Mouse (Mus musculus) granulocyte monocyte progenitor cell, adult 5-6 weeks (primary cell): ENCODE measurements around the gene Eras. TPM values are rescaled to one million over a fixed set of nuclear protein-coding genes. Genes with fewer than 3 reads are reported as not detected.
"Not testable (repeated sequence)": the region's sequence is repeated elsewhere in the genome, so short reads cannot be mapped to it uniquely, and the experiment has no call there.

Source experiments
- ATAC-seq: replicated peaks from 2 replicates; pipeline ENCODE4 v1.8.0; 2016; ENCODE audit warnings: mild to moderate bottlenecking, moderate TSS enrichment, inconsistent platforms; ENCODE audit not compliant: poor library complexity, severe bottlenecking
- total RNA-seq, 2 experiments: library from RNA; stranded (forward) in 1 of 2; stranded (reverse) in 1 of 2; fragments of 200-712, 200-1000 nt in 1 of 2; fragments of >200 nt in 1 of 2; fragmentation: Nextera tagmentation in 1 of 2; gene quantifications; 2 replicates each; pipeline ENCODE4 v1.2.3; 2014 to 2017

The Eras gene
- total RNA-seq, 2 experiments from 2014 or later = not detected

GRCm38 (mm10) chrX:7917960-7918359 lies 10.4 kb downstream of the Eras start:
- ATAC-seq = not testable (repeated sequence)

GRCm38 (mm10) chrX:7915669-7916068 lies 12.7 kb downstream of the Eras start:
- peak; percentile 69 for ATAC-seq

GRCm38 (mm10) chrX:7910473-7910872 lies 17.9 kb downstream of the Eras start:
- ATAC-seq = no peak

- not testable (repeated sequence) for ATAC-seq
These were observed 19.2 kb downstream of the Eras start, which contains the start of gene Gm10490 for GRCm38 (mm10) chrX:7909242-7909641. Gene Gm10490, plus strand, starts transcription at chrX:7909542.

- no peak for ATAC-seq
These were observed 20.7 kb downstream of the Eras start, which contains the start of gene Gm10491 for GRCm38 (mm10) chrX:7907735-7908134. Gene Gm10491, minus strand, starts transcription at chrX:7907835.

- no peak for ATAC-seq
These were observed 24.0 kb downstream of the Eras start for GRCm38 (mm10) chrX:7904441-7904840.

- peak; percentile 93 for ATAC-seq
These were observed 29.2 kb downstream of the Eras start, which contains the start of the genes Pqbp1 and Timm17b for GRCm38 (mm10) chrX:7898880-7899874. Gene Pqbp1, minus strand, starts transcription at chrX:7899269. Gene Timm17b, plus strand, starts transcription at chrX:7899357.

- no peak for ATAC-seq
These were observed 30.2 kb downstream of the Eras start for GRCm38 (mm10) chrX:7898211-7898610.

- ATAC-seq = peak; percentile 82
These were observed 44.4 kb downstream of the Eras start, which contains the start of gene Slc35a2 for GRCm38 (mm10) chrX:7883841-7884567. Gene Slc35a2, plus strand, starts transcription at chrX:7884028.

- ATAC-seq = peak; percentile 65
These were observed 48.6 kb downstream of the Eras start for GRCm38 (mm10) chrX:7879819-7880218.

GRCm38 (mm10) chrX:7878495-7878894 lies 49.9 kb downstream of the Eras start:
- ATAC-seq = 0 out of 2 replicates have a peak, but pooled peaks have one; percentile 9

- ATAC-seq = peak; percentile 89
These were observed 50.4 kb downstream of the Eras start, which contains the start of gene Pim2 for GRCm38 (mm10) chrX:7878007-7878419. Gene Pim2, plus strand, starts transcription at chrX:7878262.

Other genes with a start within 250 kb of the Eras start
- gene Magix, start 247.4 kb downstream of the Eras start, total RNA-seq (2014; fragmentation: Nextera tagmentation) = not detected in 2 replicates
- gene Magix, start 247.4 kb downstream of the Eras start, total RNA-seq (2017) = 0.17 TPM in 1 of 2 replicates, not detected in the other
- gene Gpkow, start 231.5 kb downstream of the Eras start, total RNA-seq (2014; fragmentation: Nextera tagmentation) = 18.9 and 21.2 TPM in 2 replicates
- 30.4 and 32.7 TPM in 2 replicates for gene Gpkow, start 231.5 kb downstream of the Eras start, total RNA-seq (2017)
- gene Wdr45, start 214.3 kb downstream of the Eras start, total RNA-seq (2014; fragmentation: Nextera tagmentation) = 24.1 and 31.2 TPM in 2 replicates
- 22.5 and 27.6 TPM in 2 replicates for gene Wdr45, start 214.3 kb downstream of the Eras start, total RNA-seq (2017)
- gene Gm45208, start 206.4 kb downstream of the Eras start, total RNA-seq (2014; fragmentation: Nextera tagmentation) = not detected in 2 replicates
- gene Gm45208, start 206.4 kb downstream of the Eras start, total RNA-seq (2017) = not detected in 2 replicates
- gene Praf2, start 200.2 kb downstream of the Eras start, total RNA-seq (2014; fragmentation: Nextera tagmentation) = 4.3 and 16.1 TPM in 2 replicates
- gene Praf2, start 200.2 kb downstream of the Eras start, total RNA-seq (2017) = 2.8 and 6.2 TPM in 2 replicates
- not detected in 2 replicates for gene Ccdc120, start 177.7 kb downstream of the Eras start, total RNA-seq (2014; fragmentation: Nextera tagmentation)
- 0.04 and 0.21 TPM in 2 replicates for gene Ccdc120, start 177.7 kb downstream of the Eras start, total RNA-seq (2017)
- 17.4 and 27.8 TPM in 2 replicates for gene Tfe3, start 166.0 kb downstream of the Eras start, total RNA-seq (2014; fragmentation: Nextera tagmentation)
- gene Tfe3, start 166.0 kb downstream of the Eras start, total RNA-seq (2017) = 5.7 and 7.2 TPM in 2 replicates
- 43.6 and 52.5 TPM in 2 replicates for gene Gripap1, start 138.8 kb downstream of the Eras start, total RNA-seq (2014; fragmentation: Nextera tagmentation)
- gene Gripap1, start 138.8 kb downstream of the Eras start, total RNA-seq (2017) = 59.7 and 78.0 TPM in 2 replicates
- gene Kcnd1, start 106.3 kb downstream of the Eras start, total RNA-seq (2014; fragmentation: Nextera tagmentation) = 0.32 and 2.5 TPM in 2 replicates
- 0.31 TPM in 1 of 2 replicates, not detected in the other for gene Kcnd1, start 106.3 kb downstream of the Eras start, total RNA-seq (2017)
- 44.0 and 47.5 TPM in 2 replicates for gene Otud5, start 87.2 kb downstream of the Eras start, total RNA-seq (2014; fragmentation: Nextera tagmentation)
- 56.4 and 57.4 TPM in 2 replicates for gene Otud5, start 87.2 kb downstream of the Eras start, total RNA-seq (2017)
- 6.3 and 7.1 TPM in 2 replicates for gene Pim2, start 50.3 kb downstream of the Eras start, total RNA-seq (2014; fragmentation: Nextera tagmentation)
- 0.78 and 1.5 TPM in 2 replicates for gene Pim2, start 50.3 kb downstream of the Eras start, total RNA-seq (2017)
- gene Slc35a2, start 44.6 kb downstream of the Eras start, total RNA-seq (2014; fragmentation: Nextera tagmentation) = 18.7 and 35.6 TPM in 2 replicates
- gene Slc35a2, start 44.6 kb downstream of the Eras start, total RNA-seq (2017) = 14.6 and 19.6 TPM in 2 replicates
- 53.9 and 80.4 TPM in 2 replicates for gene Pqbp1, start 29.3 kb downstream of the Eras start, total RNA-seq (2014; fragmentation: Nextera tagmentation)
- 130 and 144 TPM in 2 replicates for gene Pqbp1, start 29.3 kb downstream of the Eras start, total RNA-seq (2017)
- gene Timm17b, start 29.2 kb downstream of the Eras start, total RNA-seq (2014; fragmentation: Nextera tagmentation) = 80.9 and 119 TPM in 2 replicates
- 62.7 and 111 TPM in 2 replicates for gene Timm17b, start 29.2 kb downstream of the Eras start, total RNA-seq (2017)
- not detected in 2 replicates for gene Gm10491, start 20.8 kb downstream of the Eras start, total RNA-seq (2014; fragmentation: Nextera tagmentation)
- not detected in 2 replicates for gene Gm10491, start 20.8 kb downstream of the Eras start, total RNA-seq (2017)
- gene Gm10490, start 19.1 kb downstream of the Eras start, total RNA-seq (2014; fragmentation: Nextera tagmentation) = not detected in 2 replicates
- gene Gm10490, start 19.1 kb downstream of the Eras start, total RNA-seq (2017) = not detected in 2 replicates
- not detected in 2 replicates for gene Pcsk1n, start 8.8 kb downstream of the Eras start, total RNA-seq (2014; fragmentation: Nextera tagmentation)
- not detected in 2 replicates for gene Pcsk1n, start 8.8 kb downstream of the Eras start, total RNA-seq (2017)
- gene Hdac6, start 19.3 kb upstream of the Eras start, total RNA-seq (2014; fragmentation: Nextera tagmentation) = 11.5 and 13.5 TPM in 2 replicates
- 7.5 and 8.0 TPM in 2 replicates for gene Hdac6, start 19.3 kb upstream of the Eras start, total RNA-seq (2017)
- gene Gata1, start 49.5 kb upstream of the Eras start, total RNA-seq (2014; fragmentation: Nextera tagmentation) = 2.2 and 4.5 TPM in 2 replicates
- 3.6 and 4.2 TPM in 2 replicates for gene Gata1, start 49.5 kb upstream of the Eras start, total RNA-seq (2017)
- gene Glod5, start 89.9 kb upstream of the Eras start, total RNA-seq (2014; fragmentation: Nextera tagmentation) = not detected in 2 replicates
- gene Glod5, start 89.9 kb upstream of the Eras start, total RNA-seq (2017) = not detected in 2 replicates
- 80.1 and 105 TPM in 2 replicates for gene Suv39h1, start 146.2 kb upstream of the Eras start, total RNA-seq (2014; fragmentation: Nextera tagmentation)
- 79.8 and 82.4 TPM in 2 replicates for gene Suv39h1, start 146.2 kb upstream of the Eras start, total RNA-seq (2017)
- gene Was, start 161.9 kb upstream of the Eras start, total RNA-seq (2014; fragmentation: Nextera tagmentation) = 88.2 and 104 TPM in 2 replicates
- gene Was, start 161.9 kb upstream of the Eras start, total RNA-seq (2017) = 82.0 and 114 TPM in 2 replicates
- gene Wdr13, start 204.3 kb upstream of the Eras start, total RNA-seq (2014; fragmentation: Nextera tagmentation) = 25.6 and 30.5 TPM in 2 replicates
- gene Wdr13, start 204.3 kb upstream of the Eras start, total RNA-seq (2017) = 15.6 and 17.4 TPM in 2 replicates
- gene Rbm3, start 217.3 kb upstream of the Eras start, total RNA-seq (2014; fragmentation: Nextera tagmentation) = 877 and 914 TPM in 2 replicates
- 1,015 and 1,242 TPM in 2 replicates for gene Rbm3, start 217.3 kb upstream of the Eras start, total RNA-seq (2017)
- 6.7 and 10.8 TPM in 2 replicates for gene Tbc1d25, start 247.6 kb upstream of the Eras start, total RNA-seq (2014; fragmentation: Nextera tagmentation)
- 4.1 and 4.4 TPM in 2 replicates for gene Tbc1d25, start 247.6 kb upstream of the Eras start, total RNA-seq (2017)